Mouse (Mus musculus): ENCODE results near the gene Tob2.

The Tob2 gene

GRCm38 (mm10) chr15:81859330-81860255 is 997 bp upstream of the Tob2 start:
- DNase-seq: peak; percentile 98

- DNase-seq: peak; percentile 95
Observed at GRCm38 (mm10) chr15:81858138-81858516, 469 bp downstream of the Tob2 start.

DNA sequence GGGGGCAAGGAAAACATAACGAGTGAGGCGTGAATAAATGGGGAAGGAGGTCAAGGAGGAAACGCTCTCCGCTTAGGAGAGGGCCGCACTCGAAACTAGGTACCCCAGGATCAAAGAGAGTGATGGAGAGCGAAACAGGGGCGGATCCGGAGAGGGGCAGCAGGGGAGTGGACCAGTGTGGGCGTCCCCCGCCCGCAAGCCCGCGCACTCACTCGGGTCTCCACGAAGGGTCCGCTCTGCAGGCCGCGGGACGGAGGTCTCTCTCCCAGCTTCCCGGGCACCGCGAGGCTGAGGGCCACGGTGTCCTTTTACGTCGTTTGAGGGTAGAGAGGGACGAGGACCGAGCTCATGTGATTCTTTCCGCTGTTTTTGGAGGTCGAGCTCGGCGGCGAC is 876 bp downstream of the Tob2 start:
- no peak for DNase-seq

- peak; percentile 81 for DNase-seq
Observed at GRCm38 (mm10) chr15:81856938-81857723, 1.5 kb downstream of the Tob2 start.

DNA sequence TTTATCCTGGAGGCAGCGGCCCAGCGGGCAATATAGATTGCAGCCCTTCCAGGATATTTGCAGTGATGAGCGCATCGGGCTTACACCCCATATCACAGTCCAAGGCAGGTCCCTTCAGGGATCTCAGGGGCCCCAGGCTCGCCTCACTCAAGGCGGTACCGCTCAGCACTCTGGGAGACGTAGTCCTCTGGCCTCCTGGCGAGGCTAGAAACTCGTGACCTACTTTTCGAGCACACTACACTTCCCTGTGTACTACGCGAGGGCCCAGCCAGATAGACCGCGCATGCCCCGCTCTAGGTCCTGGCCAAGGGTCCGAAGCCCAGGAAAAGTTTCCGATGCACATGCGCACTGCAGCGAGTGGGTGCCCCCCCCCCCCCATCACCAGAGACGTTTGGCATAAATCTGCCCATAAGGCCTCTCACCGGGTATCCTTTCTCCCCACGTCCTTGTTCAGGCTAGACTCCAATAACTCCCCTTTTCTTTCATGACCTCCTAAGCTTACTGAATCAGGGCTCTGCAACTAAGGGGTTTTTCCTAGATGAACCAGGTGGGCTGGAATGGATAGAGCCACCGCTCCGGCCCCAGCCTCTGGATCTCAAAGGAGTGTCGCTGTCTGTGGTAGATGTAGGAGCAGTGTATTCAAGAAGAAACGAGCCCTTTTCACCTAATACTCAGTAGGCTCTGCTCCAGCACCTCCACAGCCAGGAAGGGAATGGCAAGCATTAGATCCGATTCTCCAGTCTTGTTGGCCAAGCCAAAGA is 2.4 kb downstream of the Tob2 start:
- peak; percentile 97 for DNase-seq

GRCm38 (mm10) chr15:81853081-81853480 is 5.5 kb downstream of the Tob2 start:
- DNase-seq: no peak

DNA sequence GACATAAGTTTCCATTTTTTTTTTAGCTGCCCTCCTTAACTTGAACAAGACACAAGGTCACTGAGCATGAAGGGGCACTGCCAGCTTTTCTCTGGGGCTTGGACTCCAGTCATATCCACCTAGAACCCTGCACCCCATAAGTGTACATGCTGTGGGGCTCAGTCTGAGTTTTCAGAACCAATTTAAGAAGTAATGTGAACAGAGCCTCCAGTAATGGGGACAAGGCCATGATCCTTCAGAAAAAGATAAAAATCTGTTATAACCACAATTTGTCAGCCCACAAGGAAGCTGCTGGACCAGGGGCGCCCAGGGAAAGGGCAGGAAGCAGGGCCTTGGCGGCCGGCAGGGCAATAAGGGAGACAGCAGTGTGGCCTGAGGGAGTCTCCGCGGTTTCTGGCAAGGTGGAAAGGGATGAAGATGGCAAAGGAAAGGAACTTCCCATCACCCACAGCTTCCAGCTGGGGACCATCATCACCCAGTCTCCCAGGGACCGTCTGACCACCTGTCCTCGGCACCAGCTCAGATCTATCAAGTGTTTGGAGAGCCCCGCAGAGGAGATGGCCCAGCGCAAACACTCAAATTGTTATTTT is 6.1 kb downstream of the Tob2 start:
- DNase-seq: no peak

- DNase-seq: no peak
Observed at GRCm38 (mm10) chr15:81851375-81851774, 7.2 kb downstream of the Tob2 start.

DNA sequence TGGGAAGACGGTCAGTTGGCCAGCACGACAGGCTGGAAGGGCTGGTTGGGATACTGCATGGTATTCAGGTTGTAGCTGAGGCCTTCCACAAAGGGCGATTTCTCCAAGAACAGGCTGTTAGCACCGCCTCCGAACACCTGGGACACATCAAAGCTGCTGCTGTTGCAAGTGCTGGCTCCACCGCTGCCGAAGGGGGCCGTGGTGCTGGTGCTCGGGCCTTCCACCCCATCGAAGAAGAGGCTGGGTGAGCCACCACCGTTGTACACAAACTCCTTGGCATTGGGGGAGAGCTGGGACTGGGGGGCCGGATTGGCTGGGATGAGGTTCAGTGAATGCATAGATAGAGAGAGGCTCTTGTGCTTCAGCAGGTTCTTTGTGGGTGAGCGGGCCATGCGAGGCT is 7.9 kb downstream of the Tob2 start:
- DNase-seq: no peak

- DNase-seq: no peak
Observed at GRCm38 (mm10) chr15:81849104-81849503, 9.5 kb downstream of the Tob2 start.

DNA sequence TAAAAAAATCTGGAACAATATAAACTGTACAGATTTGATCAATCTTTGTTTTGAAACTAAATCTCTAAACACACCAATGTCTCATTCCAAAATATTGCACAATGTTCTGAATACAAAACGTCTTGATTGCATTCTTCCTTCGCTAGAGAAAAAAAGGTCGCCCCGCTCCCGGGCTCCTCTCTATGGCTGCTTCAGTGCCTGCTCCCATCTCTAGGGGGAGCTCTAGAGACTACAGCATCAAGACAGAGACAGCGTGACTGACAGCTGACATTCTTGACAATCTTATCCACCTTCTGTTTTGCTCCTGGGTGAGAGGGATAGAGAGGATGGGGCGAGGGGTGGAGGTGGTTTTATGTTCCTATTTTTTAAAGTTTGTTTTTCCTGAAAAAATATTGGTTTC is 10.3 kb downstream of the Tob2 start:
- DNase-seq: peak; percentile 75

- DNase-seq: no peak
Observed at GRCm38 (mm10) chr15:81847861-81848260, 10.7 kb downstream of the Tob2 start.

DNA sequence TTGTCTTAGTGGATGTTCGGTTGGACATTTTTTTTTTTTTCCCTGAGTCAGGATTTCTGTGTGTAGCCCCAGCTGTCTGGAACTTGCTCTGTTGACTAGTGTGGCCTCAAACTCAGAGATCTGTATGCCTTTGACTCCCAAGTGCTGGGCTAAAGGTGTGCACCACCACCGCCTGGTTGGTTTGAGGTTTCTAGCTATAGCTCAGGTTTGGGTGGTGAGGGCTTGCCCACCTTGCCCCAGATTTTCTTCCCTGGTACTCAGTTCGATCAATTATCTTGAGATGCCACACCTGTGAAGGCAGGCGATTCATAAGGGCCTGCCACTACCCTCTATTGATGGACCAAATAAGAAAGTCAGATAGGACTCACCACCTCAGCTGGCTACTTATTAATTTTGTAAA is 11.4 kb downstream of the Tob2 start:
- DNase-seq: no peak

DNA sequence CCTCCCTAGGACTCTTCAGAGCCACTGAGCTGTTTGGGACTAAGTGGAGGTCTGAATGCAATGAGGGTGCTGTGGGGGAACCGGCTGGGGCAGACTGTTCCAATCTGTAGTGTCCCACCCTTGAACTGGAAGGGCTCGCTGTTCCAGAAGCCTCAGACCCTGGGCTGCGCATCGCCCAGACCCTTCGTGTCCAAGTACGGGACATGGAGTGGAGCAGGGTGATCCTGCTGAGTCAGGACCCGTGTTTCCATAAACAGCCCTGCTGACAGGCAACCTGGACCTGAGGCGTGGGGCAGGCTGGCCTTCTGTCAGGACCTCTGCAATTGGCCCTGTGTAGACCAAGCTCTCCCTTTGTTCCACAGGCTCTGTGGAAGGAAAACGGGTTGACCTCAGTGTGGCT is 11.8 kb downstream of the Tob2 start:
- DNase-seq: no peak

DNA sequence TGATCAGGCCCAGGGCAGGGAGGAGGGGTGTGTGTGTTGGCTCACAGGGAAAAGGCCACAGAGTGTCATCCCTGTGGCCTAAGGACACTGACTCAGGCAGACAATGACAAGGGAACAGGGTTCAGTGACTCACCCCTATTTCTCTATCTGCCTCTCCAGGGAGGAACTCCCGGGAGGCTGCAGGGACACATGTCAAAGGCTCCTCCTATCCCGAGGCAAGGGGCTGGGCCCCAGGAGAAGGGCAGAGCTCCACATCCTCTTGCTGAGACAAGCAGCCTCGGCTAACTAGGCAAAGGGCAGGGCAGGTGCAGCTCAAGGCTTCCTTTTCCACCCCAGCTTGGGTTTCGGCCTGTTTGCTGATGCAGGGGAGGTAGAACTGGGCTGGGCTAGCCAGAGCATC is 12.9 kb downstream of the Tob2 start:
- DNase-seq: no peak

- DNase-seq: no peak
Observed at GRCm38 (mm10) chr15:81845033-81845625, 13.5 kb downstream of the Tob2 start.

DNA sequence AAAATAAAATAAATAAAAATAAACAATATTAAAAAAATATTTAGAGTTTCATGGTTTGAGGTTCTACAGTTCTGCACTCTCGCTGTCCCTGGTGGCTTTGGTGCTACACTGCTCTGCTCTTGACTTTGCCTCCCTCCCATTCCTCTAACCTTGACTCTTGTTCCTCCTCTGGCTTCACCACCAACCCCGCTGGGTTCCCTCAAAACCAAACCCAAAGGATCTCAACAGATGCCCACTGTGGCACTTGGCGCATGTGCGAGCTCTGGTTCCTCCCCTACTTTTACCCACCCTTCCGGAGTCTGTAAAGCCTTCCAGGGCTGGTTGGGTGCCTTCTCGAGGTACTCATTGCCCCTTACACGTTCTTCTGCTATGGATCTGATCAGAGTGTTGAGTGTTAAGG is 16.3 kb downstream of the Tob2 start:
- DNase-seq: no peak

DNA sequence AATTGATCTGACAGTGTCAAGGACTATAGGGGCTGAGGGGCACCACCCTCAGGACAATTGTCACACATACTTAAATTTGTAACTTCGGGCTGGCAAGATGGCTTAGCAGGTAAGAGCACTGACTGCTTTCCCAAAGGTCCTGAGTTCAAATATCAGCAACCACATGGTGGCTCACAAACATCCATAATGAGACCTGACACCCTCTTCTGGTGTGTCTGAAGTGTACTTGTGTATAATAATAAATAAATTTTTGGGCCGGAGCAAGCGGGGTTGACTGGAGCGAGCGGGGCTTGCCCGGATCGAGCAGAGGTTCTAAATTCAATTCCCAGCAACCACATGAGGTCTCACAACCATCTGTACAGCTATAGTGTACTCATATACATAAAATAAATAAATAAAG is 18.3 kb downstream of the Tob2 start:
- DNase-seq: no peak

- peak; percentile 37 for DNase-seq
Observed at GRCm38 (mm10) chr15:81839634-81840033, 19.0 kb downstream of the Tob2 start.

GRCm38 (mm10) chr15:81838554-81839235 is 19.9 kb downstream of the Tob2 start:
- no peak for DNase-seq

DNA sequence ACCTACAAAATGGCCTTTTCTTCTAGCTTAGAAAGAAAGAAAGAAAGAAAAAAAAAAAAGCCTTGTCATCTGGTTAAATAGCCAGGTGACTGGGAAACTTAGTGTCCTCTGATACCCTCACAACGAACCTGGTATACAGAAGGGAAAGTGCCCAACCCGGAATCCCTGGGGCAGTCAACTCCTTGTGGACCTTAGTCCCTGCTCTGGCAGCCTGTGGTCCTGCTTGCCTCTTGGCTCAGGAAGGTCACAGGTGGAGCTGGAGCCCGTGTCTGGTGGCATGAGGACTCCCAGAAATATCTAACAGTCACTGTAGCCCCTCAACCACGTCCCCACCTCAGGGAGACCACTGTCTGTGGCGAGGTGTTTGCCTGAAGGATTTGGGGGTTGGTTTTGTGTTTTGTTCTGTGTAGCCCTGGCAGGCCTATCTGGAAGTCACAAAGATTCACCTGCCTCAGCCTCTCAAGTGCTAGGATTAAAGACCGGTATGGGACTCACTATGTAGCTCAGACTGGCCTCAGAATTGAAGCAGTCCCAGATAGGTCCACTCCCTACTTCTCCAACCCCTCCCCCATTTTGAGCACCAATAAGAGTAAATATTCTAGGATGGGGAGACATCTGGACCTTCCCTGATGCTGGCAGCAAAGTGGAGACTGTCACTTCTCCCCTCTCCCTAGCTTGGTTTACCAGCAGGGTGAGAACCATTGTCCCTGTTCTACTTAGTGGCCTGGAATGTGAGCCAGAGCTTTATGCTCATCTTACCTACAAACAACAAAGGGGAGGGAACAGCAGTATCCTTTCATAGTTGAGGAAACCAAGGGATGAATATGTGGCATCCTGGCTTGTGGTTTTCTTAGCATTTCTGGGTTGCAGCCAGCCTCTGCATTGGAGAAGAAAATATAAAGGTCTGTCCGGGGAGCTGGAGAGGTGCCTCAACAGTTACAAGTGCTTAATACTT is 21.4 kb downstream of the Tob2 start:
- DNase-seq: no peak
